Mouse (Mus musculus): ENCODE measurements around the gene Agbl3. TPM values are rescaled to one million over a fixed set of nuclear protein-coding genes. Genes with fewer than 3 reads are reported as not detected.

Gene Agbl3
- total RNA-seq, 2 experiments from 2014 or later = 1.5 to 2.2 TPM

DNA sequence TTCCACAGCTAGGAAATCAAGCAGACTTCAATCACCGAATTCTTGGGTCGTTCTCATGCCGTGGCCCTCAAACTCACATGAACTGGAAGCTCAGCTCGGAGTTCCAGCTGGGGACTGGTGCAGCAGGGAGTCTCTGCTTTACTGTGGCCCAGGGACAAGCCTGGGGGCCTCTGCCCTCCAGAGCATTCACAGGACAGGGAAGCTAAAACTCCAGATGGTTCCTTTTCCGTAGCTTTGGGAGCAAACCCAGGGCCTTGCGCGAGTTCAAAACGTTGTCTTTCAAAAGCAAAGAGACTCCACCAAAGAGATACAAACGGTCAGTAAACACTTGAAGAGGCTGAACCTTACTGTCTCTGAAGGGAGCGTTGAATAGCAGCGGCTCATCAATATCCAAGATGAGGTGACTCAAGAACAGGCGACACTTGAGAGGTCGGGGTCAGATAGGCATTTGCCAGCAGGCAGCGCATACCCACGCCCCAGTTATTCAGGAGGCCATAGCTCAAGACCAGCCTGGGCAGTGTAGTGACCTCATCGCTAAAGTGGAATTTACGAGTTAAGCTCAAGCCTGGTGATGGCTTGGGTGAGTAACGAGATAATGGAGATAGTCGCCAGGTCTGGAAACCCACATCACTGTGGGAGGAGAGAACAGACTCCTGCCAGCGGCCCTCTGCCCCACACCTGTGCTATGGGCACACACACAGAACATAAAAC, 88.4 kb downstream of the Agbl3 start:
- peak overlapping the region; percentile 86 for H3K4me3 ChIP-seq
- DNase-seq = no peak
- H3K27ac ChIP-seq = peak overlapping the region; percentile 96
- no peak for TF ChIP-seq CTCF (IDR thresholded peaks at IDR 0.05)
- intact Hi-C loops (cut with DNase I) = loop anchor here (10.0 kb wide), 2 partner anchors 254 to 384 kb away; no protein-coding TSS in a partner anchor

DNA sequence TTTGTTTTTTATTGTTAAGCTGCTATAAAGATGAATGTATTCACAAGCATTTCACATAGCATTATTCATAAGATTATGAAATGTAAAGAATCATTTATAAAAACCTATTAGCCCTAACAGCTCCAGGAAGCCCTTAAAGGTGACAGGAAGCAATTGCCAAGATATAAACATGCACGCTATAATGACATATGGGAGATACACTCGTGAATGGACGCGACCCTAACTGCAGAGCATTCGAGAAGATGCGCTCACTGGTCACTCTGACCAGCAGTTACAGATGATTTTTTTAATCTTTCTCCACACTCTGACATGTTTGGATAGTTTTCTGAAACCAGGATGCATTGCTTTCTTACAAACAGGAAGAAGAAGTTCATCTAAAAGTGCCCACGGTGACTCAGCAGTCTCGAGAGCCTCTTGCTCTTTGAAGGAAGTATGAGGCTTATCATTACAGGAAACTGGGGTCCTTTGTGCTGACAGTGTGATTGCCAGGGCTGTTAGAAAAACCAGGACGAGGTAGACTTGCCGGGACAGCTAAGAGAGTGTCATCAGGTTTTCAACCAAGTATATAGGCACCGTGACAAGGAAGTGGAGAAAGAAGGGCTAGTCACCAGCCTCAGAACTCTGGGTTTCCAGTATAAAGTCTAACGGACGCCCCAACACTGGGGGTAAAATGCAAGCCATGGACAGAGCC, 89.1 kb downstream of the Agbl3 start:
- Histone ChIP-seq H3K27ac (peak overlapping the region; percentile 96), H3K4me3 (peak overlapping the region; percentile 86)
- intact Hi-C loops (cut with DNase I) = loop anchor here (10.0 kb wide), 2 partner anchors 255 to 385 kb away; no protein-coding TSS in a partner anchor
- no peak for TF ChIP-seq CTCF (IDR thresholded peaks at IDR 0.05)
- no peak for DNase-seq

DNA sequence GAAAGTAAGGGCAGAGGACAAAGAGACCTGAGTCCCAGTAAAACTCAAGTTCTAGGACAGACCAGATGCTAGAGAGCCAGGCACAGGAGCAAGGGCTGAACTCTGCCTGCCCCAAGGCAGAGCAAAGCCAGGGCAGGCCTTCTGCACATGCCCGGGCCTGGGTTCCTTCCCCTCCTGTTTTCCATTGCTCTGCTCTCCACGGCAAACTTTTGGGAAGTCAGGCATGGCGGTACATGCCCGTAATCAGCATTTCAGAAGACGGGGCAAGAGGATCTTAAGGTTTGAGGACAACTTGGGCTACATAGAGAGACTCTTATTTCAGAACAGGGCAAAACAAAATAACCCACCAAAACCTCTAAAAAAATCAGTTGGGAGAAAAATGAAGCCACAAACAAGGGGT, 89.9 kb downstream of the Agbl3 start:
- TF ChIP-seq CTCF (IDR thresholded peaks at IDR 0.05) = no peak
- H3K4me3 ChIP-seq = peak overlapping the region; percentile 86
- no peak for DNase-seq
- peak overlapping the region; percentile 96 for H3K27ac ChIP-seq
- intact Hi-C loops (cut with DNase I) = no loop called here

DNA sequence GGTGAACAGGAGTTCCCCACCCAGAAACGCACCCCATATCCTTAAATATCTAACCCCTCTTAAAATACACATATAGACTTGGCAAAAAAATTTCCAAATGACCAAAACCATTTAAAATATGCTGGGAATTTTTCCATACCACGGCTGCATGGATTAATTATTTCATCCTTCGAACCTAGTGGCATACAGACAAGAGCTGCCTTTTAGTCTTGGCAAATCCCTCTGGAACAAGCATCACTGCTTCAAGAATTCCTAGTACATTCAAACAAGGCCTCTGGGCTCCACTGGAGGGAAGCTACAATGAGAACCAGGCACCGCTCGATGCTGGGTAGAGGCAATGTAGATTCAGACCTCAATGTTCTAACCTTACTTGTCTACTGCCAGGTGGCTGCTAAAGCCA, 90.5 kb downstream of the Agbl3 start:
- intact Hi-C loops (cut with DNase I) = no loop called here
- peak overlapping the region; percentile 96 for H3K27ac ChIP-seq
- no peak for DNase-seq
- no peak for TF ChIP-seq CTCF (IDR thresholded peaks at IDR 0.05)
- no peak overlapping the region for H3K4me3 ChIP-seq

DNA sequence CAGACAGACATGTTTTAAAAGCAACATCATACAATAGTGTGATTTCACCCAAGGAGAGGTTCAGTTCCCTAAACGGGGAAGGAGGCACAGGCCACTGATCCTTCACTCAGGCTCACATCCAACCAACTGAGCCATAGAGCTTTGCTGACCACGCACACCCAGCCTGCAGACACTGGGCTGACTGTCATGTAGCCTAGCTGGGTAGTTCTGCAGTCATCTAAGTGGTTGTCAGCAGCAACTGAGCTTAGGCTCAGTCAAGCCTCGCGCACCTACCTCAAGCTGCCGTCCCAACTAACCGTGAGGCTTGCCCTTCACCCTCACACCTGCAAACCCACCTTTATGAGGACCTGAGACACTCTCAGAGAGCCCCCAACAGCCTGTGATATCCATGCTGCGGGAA, 91.7 kb downstream of the Agbl3 start:
- Histone ChIP-seq H3K4me3 (no peak overlapping the region), H3K27ac (peak overlapping the region; percentile 96)
- no peak for TF ChIP-seq CTCF (IDR thresholded peaks at IDR 0.05)
- intact Hi-C loops (cut with DNase I) = no loop called here
- peak; percentile 65 for DNase-seq

DNA sequence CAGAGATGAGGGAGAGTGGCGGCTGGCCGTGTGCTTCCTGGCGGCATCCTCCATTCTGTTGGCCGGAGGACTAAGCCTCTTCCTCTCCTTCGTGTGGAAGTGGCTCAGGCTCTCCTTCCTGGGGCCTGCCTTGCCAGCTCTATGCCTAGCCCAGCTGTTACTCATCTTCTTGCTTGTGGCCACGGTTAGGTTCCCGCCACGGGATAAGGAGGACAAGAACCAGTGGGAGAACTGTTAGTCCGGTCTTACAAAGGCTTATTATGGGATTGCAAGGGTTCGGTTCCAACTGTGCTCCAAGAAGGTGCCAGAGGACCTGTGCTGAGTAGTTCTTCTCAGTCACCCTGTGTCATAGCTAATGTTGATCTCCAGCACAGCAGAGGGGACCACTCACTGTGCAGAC, 92.6 kb downstream of the Agbl3 start:
- intact Hi-C loops (cut with DNase I) = no loop called here
- no peak for DNase-seq
- peak overlapping the region; percentile 96 for H3K27ac ChIP-seq

DNA sequence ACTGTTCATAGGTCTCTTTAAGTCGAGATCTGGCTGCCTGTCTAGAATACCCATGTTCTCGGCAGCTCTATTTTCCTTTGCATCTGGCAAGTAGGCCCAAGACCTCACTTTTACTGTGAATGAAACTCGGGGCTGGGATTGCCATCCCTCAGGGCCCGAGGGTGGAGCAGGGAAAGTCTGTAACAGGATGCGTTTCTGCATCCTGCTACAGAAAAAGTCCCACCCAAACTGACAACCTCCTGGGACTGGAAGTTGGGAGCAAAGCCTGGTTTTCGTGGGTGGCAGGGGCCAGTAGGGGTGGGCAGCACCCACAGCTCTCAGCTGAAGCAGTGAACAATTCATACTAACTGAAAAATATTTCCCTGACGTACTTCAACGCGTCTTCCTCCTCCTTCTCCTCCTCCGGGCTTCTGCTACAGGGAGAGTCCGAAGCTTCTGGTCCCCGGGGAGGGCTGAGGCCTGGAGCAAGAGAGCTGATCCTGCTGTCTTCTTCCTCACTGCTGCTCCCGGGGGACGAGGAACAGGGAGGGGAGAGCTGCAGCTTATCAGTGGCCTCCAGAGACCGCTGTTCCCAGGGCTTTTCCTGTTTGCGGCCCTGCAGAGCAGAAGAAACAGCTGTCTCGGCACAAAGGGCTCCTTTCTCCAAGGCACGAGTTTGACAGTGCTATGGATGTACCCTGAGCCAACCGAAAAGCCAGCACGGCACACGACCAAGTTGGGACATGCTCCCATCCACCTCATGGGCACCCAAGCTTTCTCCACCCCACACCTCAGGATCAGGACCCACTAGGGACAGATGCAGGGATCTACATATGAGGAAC, 94.1 kb downstream of the Agbl3 start:
- peak overlapping the region; percentile 96 for H3K27ac ChIP-seq
- DNase-seq = peak; percentile 82
- TF ChIP-seq CTCF (IDR thresholded peaks at IDR 0.05) = no peak
- peak overlapping the region; percentile 53 for H3K4me3 ChIP-seq
- intact Hi-C loops (cut with DNase I) = no loop called here

More for the DNA sequence above, 92.6 kb downstream of the Agbl3 start:
- no peak for TF ChIP-seq CTCF (IDR thresholded peaks at IDR 0.05)
- no peak overlapping the region; the same call in 1 of the 2 replicates for H3K4me3 ChIP-seq

DNA sequence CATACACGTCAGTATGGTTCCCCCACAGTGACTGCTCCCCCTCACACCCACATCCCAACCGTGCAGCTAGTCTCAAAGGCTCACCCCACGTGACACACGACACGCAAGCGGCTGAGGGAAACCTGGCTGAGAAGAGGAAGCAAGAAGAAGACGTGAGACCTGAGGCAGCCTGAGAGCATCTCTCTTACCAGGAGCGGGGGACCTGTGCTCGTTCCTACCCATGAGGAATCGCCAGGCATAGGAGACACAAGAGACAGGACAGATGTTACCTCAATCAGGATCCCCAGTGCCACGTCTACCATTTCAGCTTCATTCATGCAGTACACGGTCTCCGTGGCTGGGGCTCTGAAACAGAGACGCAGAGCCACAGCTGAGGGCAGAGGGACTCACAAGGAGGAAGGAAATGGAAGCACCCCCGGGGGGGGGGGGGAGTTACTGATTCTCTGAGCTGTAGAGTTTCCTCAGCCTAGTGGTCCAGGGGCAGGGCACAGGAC, 95.1 kb downstream of the Agbl3 start:
- H3K4me3 ChIP-seq = peak overlapping the region; percentile 53
- DNase-seq = no peak
- H3K27ac ChIP-seq = peak overlapping the region; percentile 96
- intact Hi-C loops (cut with DNase I) = no loop called here
- TF ChIP-seq CTCF (IDR thresholded peaks at IDR 0.05) = no peak

DNA sequence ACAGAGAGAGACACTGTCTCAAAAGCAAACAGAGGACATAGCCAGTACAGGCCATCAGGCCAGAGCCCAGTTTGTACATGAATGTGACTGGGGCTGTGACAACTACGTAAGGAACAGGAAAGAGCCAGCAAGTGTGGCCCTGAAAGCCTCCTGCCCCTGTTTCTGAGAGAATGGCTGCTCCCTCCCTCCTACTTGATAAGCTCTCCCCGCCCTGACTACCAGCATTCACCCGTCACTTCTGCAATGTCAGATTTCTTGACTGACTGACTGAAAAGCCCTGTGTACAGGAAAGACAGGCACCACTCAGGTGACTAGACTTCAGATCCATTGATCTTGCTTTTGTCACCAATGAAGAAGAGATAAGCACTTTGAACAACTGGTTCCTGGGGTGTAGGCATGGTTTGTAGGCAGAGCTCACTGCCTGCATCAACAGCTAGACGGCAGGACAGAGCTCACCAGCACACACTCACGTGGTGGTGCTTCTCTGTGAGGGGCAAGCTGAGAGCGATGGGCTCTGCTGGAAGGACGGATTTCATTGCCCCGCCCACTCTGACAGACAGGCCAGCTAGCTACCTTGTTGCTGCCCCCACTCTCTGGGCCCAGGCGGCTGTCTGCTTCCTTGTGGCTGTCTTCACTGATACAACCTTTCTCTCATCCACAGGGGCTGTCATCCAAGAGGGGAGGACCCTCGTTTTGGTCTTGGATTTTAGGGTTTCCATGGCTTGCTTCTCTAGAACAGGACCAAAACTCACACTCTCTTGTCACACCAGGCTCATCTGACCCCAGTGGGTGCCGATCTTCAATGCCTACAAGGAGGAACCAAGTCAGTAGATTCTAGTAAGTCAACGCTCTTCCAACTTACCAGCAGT, 96.0 kb downstream of the Agbl3 start:
- Histone ChIP-seq H3K4me3 (peak overlapping the region; percentile 85), H3K27ac (peak overlapping the region; percentile 96)
- DNase-seq = no peak
- intact Hi-C loops (cut with DNase I) = loop anchor here (2.0 kb wide), 1 partner anchor 13 kb away; the partner anchor contains the start of gene Tmem140
- TF ChIP-seq CTCF (IDR thresholded peaks at IDR 0.05) = no peak

DNA sequence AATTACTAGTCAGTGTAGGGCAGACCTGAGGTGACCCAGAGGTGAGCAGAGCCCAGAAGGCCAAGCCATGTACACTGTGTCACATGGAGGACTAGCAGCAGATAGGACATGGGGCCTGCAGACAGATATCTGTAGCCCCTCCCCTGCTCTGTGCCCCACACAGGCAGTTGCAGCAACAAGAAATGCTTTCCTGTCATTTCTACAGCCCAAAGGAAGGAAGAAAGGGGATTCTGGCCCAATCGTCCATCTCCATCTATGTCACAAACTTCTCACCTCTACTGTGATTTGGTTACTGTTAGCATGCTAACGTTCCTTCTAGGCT, 96.6 kb downstream of the Agbl3 start:
- H3K27ac ChIP-seq = peak overlapping the region; percentile 96
- DNase-seq = no peak
- H3K4me3 ChIP-seq = peak overlapping the region; percentile 85
- intact Hi-C loops (cut with DNase I) = loop anchor here (2.0 kb wide), 1 partner anchor 14 kb away; the partner anchor contains the start of gene Tmem140
- no peak for TF ChIP-seq CTCF (IDR thresholded peaks at IDR 0.05)

DNA sequence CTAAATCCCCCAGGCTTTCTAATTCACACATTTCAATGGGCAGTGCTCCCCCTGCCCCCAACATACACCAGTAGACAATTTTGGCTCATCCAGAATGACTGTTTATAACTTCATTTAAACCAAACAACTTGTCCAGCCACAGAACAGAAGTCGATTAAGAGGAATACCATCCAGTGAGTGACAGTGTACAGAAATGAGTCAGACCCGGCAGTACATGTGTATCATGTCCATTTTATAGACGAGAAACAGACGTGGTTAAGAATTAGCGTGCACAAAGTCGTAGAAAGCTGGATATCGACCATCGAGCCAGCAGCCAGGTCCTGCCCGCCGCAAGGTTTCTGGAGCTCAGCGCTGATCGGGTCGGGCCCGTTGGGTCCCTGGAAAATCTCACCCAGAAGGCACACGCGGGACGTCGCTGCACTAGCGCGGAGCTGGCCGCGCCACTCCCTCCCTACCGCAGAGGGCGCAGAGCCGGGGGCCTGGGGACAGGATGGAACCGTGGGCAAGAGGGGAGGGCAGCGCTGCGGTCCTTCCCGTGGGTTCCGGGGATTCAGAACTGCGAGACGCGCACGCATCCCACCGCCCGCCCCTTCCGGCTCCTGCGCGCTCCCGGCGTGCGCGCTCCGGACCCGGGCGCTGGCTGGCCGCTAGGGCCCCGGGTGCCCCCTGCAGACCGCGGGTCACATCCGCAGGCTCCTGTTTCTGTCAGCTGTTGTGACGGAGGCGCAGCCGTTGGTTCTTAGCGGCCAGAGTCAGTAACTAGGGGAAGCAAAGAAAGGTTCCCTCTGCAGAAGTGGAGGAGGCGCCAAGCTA, 97.5 kb downstream of the Agbl3 start, which contains the start of gene Cyren:
Cyren (minus strand) TSS at position 552 of the 813 bp plus-strand sequence.
- H3K27ac ChIP-seq = peak within 1 kb of the TSS; percentile 96
- peak; percentile 87 for TF ChIP-seq CTCF (IDR thresholded peaks at IDR 0.05)
- intact Hi-C loops (cut with DNase I) = loop anchor here (2.0 kb wide), 2 partner anchors 15 to 97 kb away; partner anchors contain the start of genes Agbl3 and Tmem140
- peak within 1 kb of the TSS; percentile 85 for H3K4me3 ChIP-seq
- DNase-seq = peak; percentile 96
